Mouse (Mus musculus): ENCODE measurements around the gene Adra2a.

DNA sequence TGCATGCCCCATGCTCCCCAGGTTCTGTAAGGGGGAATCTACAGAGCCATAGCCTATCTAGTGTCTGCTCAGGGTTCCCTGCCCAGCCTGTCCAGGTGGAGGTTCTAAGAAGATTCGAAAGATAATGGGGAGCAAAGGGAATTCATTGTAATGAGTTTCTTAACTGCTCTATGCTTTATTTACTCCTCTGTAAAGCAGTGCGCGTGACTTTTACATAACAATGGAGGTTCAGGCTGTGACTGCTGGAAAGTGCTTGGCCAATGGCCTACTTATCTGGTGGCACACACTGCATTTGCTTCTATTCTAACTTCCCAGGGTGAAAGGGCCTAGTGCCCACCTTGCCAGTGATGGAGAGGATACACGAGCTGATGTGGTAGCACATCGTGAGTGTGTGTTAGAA, 11.9 kb downstream of the Adra2a start:
- no peak for TF ChIP-seq CTCF (IDR thresholded peaks at IDR 0.05; ENCODE audit: low read depth)
- TF ChIP-seq EP300 (optimal IDR thresholded peaks at IDR 0.05): no peak

Measured in stomach, postnatal 0 days (tissue).